Mouse (Mus musculus) kidney, postnatal 4 days (tissue): Measurements from ENCODE around the gene Zfp507.

ENCODE experiments used
- DNase-seq, 2 experiments: peaks; one replicate each; pipeline ENCODE4 v3.0.0; 2021; ENCODE audit warnings: mixed read lengths in 2 of 2

Gene Zfp507

DNA sequence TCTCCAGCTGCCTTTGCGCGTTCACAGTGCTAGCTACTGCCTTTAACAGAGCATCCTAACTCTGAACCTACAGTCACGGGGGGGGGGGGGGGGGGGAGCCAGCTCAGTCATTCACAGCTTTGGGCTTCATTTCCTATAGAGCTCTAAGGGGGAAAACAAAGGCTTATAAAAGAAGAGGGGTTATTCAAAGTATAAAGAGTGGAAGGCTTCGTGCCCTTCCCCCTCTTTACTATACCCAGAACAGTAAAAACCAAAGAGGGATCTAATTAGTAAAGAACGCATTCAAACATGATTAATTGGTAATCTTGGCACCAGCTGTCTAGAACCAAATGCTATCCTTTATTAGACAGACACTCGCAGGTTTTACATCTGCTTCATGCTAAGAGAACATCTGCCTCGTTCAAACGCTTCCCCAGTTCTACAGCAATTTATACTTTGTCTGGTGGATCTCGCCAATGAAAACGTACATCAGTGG lies 70.2 kb downstream of the Zfp507 start:
- DNase-seq, result no peak

DNA sequence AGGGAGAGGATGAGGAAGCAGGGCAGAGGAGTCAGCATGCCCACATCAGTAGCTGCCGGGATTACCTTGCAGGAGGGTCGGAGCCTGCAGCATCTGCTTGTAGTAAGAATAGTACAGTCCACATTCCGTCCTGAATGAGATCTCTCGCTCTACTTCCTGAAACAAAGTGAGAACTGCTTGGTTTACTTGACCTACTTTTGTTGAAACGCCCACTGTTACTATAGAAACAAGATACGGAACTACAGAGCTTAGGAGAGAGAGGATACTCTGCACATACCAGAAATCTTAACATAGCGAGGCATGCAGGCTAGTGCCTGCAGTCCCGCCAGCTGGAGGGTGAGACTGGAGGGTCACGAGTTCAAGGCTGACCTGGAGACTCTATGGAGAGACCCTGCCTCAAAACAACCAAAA lies 73.2 kb downstream of the Zfp507 start:
- peak in 1 of 2 experiments; percentile 16 for DNase-seq

DNA sequence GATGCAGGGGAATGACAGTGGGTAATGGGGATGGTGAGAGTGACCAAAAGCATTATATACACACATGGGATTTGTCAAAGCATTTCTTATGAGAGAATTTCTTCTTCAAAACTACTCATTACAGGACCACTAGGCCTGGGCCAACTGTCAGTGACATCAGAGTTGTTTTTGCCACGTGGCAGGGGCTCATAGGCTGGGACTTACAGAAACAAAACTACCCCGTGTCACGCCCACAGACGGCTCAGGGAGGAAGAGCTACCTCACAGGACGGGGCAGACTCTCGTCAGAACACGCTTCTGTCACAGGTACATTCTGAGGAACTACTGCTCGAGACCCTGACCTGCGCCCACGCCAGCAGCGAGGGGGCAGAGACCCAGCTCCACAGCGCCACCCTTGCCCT lies 74.4 kb downstream of the Zfp507 start:
- DNase-seq, result no peak

DNA sequence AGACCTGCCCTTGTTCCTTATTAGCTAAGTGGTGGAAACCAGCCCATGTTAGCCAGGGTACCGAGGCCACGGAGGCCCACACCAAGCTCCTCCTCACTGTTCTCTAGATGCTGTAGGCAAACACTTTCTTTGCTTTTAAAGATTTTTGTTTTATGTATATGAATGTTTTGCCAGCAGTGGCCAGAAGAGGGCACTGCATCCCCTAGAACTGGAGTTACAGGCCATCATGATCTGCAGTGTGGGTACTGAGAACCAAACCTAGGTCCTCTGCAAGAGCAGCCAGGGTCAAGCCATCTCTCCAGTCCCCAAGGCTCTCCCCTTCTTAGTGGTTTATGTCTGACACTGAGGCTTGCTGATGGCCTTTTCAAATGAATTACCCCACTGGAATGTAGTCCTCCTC lies 79.8 kb downstream of the Zfp507 start:
- no peak for DNase-seq
